ENCODE assay signal across 13 mouse cellular contexts in genomic region chr17:83181592-83181991, GRCm38 (mm10).
"Had no signal": no experiment of that assay in that cellular context is flagged by ENCODE, and none has a peak within 500 bp of the region (broad histone marks: within the 10 kb centered on the region; RNA-seq: fewer than 3 reads in every experiment).

No protein-coding gene starts in this region.

- H3K4me3 ChIP-seq: kidney, embryonic 15.5 days; left cerebral cortex, adult 2 months; limb, embryonic 15.5 days; midbrain, embryonic 13.5 days; stomach, embryonic 15.5 days had no signal

- H3K36me3 ChIP-seq: kidney, embryonic 15.5 days; limb, embryonic 15.5 days; midbrain, embryonic 13.5 days; stomach, embryonic 15.5 days had no signal

- H3K27ac ChIP-seq: kidney, embryonic 15.5 days; left cerebral cortex, adult 2 months; limb, embryonic 15.5 days; liver, embryonic 14.5 days; midbrain, embryonic 13.5 days; stomach, embryonic 15.5 days had no signal

- ATAC-seq: midbrain, embryonic 13.5 days had no signal

- H3K4me1 ChIP-seq: stomach, embryonic 15.5 days had no signal

- DNase-seq: kidney, adult 2 months; kidney, postnatal 14 days; lung, adult 18-20 months; lung, postnatal 36 days; right cerebral cortex, postnatal 14 days; thymus, adult 2 months; thymus, postnatal 4 days had no signal

- H3K9me3 ChIP-seq: kidney, embryonic 15.5 days; limb, embryonic 15.5 days had no signal

- H3K27me3 ChIP-seq: kidney, embryonic 15.5 days; stomach, embryonic 15.5 days had no signal

- H3K9ac ChIP-seq: kidney, embryonic 15.5 days; limb, embryonic 15.5 days; liver, embryonic 14.5 days; midbrain, embryonic 13.5 days; stomach, embryonic 15.5 days had no signal

- H3K4me2 ChIP-seq: kidney, embryonic 15.5 days; limb, embryonic 15.5 days; midbrain, embryonic 13.5 days; stomach, embryonic 15.5 days had no signal
